Mouse (Mus musculus): Measurements from ENCODE around the gene Gm21985. TPM values are rescaled to one million over a fixed set of nuclear protein-coding genes. Genes with fewer than 3 reads are reported as not detected.

The Gm21985 gene
- total and polyA plus RNA-seq, 3 experiments, result 0.51 TPM; not detected in 2

GRCm38 (mm10) chr2:112353685-112354455, 87.8 kb downstream of the Gm21985 start:
- in situ Hi-C loops (cut with MboI; ENCODE audit: low pct_ligation_motif_present, low pct_unique_long_range_greater_than_20kb, low sequenced_read_pairs), result no loop called here
- no peak overlapping the region for H3K4me3 ChIP-seq (replicated peaks in 1 of 3; ENCODE audit: low read depth in 2 of 3, low read length in 2 of 3, poor library complexity in 1 of 3)
- no peaks in the 10 kb centered on the region for H3K9me3 ChIP-seq (replicated peaks; ENCODE audit: low read length)
- H3K27me3 ChIP-seq (replicated peaks), result no peaks in the 10 kb centered on the region
- TF ChIP-seq NELFE (IDR thresholded peaks at IDR 0.05; ENCODE audit: low read depth, low read length), result no peak
- TF ChIP-seq MAZ (IDR thresholded peaks at IDR 0.05; ENCODE audit: low read depth, low read length), result no peak
- TF ChIP-seq ZC3H11A (IDR thresholded peaks at IDR 0.05; ENCODE audit: low read depth, low read length), result no peak
- TF ChIP-seq UBTF (IDR thresholded peaks at IDR 0.05; ENCODE audit: low read depth, low read length), result no peak
- TF ChIP-seq JUN (IDR thresholded peaks at IDR 0.05; ENCODE audit: insufficient read depth, low read depth, low read length), result no peak
- TF ChIP-seq EP300 (IDR thresholded peaks at IDR 0.05; ENCODE audit: low read length), result no peak
- no peak for TF ChIP-seq MYC (IDR thresholded peaks at IDR 0.05; ENCODE audit: low read depth, low read length)
- TF ChIP-seq GABPA (IDR thresholded peaks at IDR 0.05; ENCODE audit: insufficient replicate concordance, low read depth, low read length), result no peak
- no peak for TF ChIP-seq RCOR1 (conservative IDR thresholded peaks at IDR 0.05; ENCODE audit: low read depth, low read length)
- TF ChIP-seq KAT2A (IDR thresholded peaks at IDR 0.05; ENCODE audit: insufficient replicate concordance, low read length), result no peak
- TF ChIP-seq JUND (conservative IDR thresholded peaks at IDR 0.05; ENCODE audit: low read depth, low read length), result no peak
- TF ChIP-seq CHD2 (IDR thresholded peaks at IDR 0.05; ENCODE audit: low read length), result no peak
- TF ChIP-seq MEF2A (IDR thresholded peaks at IDR 0.05; ENCODE audit: borderline replicate concordance, low read depth, low read length), result no peak
- no peak for TF ChIP-seq TBP (conservative IDR thresholded peaks at IDR 0.05; ENCODE audit: low read depth, low read length)
- no peak for TF ChIP-seq BHLHE40 (IDR thresholded peaks at IDR 0.05; ENCODE audit: low read depth, low read length)
- no peak for TF ChIP-seq USF1 (IDR thresholded peaks at IDR 0.05; ENCODE audit: low read depth, low read length)
- TF ChIP-seq ZNF384 (IDR thresholded peaks at IDR 0.05; ENCODE audit: low read depth, low read length), result no peak
- TF ChIP-seq ELF1 (IDR thresholded peaks at IDR 0.05; ENCODE audit: low read depth, low read length), result no peak
- H3K4me1 ChIP-seq (ENCODE audit: control insufficient read depth in 1 of 2, insufficient read depth in 2 of 2), result no peaks in the 10 kb centered on the region
- H3K27ac ChIP-seq (ENCODE audit: insufficient read depth, low read depth), result no peak overlapping the region
- H3K9ac ChIP-seq (ENCODE audit: insufficient read depth, low read depth), result no peak overlapping the region
- dilution Hi-C loops (cut with MboI; ENCODE audit: extremely low pct_ligation_motif_present, extremely low pct_unique_long_range_greater_than_20kb, low sequenced_read_pairs), result no loop called here
- no peak for DNase-seq (ENCODE audit: extremely low read depth)
- peaks cover 45 to 89% of the 10 kb centered on the region in 2 experiments for H3K36me3 ChIP-seq (replicated peaks in 1 of 2; ENCODE audit: control insufficient read depth in 1 of 2, insufficient read depth in 1 of 2, low read length in 1 of 2)
- no peaks in the 10 kb centered on the region for H3K79me2 ChIP-seq (replicated peaks; ENCODE audit: control insufficient read depth, extremely low read depth, insufficient read depth, poor library complexity, severe bottlenecking)
- no peak overlapping the region for H3K4me2 ChIP-seq (ENCODE audit: insufficient read depth, low read depth, poor library complexity, severe bottlenecking)

GRCm38 (mm10) chr2:112359611-112360010, 93.5 kb downstream of the Gm21985 start:
- no peak overlapping the region for H3K9ac ChIP-seq (ENCODE audit: insufficient read depth, low read depth)
- no peaks in the 10 kb centered on the region for H3K9me3 ChIP-seq (replicated peaks; ENCODE audit: low read length)
- H3K4me3 ChIP-seq (replicated peaks in 1 of 3; ENCODE audit: low read depth in 2 of 3, low read length in 2 of 3, poor library complexity in 1 of 3), result no peak overlapping the region
- H3K27me3 ChIP-seq (replicated peaks), result no peaks in the 10 kb centered on the region
- H3K4me1 ChIP-seq (ENCODE audit: control insufficient read depth in 1 of 2, insufficient read depth in 2 of 2), result no peaks in the 10 kb centered on the region
- in situ Hi-C loops (cut with MboI; ENCODE audit: low pct_ligation_motif_present, low pct_unique_long_range_greater_than_20kb, low sequenced_read_pairs) (loop anchor here (10.0 kb wide), 1 partner anchor 95 kb away; the partner anchor contains the start of genes Gm21985, Nop10 and Slc12a6), dilution Hi-C loops (cut with MboI; ENCODE audit: extremely low pct_ligation_motif_present, extremely low pct_unique_long_range_greater_than_20kb, low sequenced_read_pairs) (no loop called here)
- no peak overlapping the region for H3K4me2 ChIP-seq (ENCODE audit: insufficient read depth, low read depth, poor library complexity, severe bottlenecking)
- DNase-seq (ENCODE audit: extremely low read depth), result no peak
- H3K27ac ChIP-seq (ENCODE audit: insufficient read depth, low read depth), result no peak overlapping the region
- no peaks in the 10 kb centered on the region for H3K79me2 ChIP-seq (replicated peaks; ENCODE audit: control insufficient read depth, extremely low read depth, insufficient read depth, poor library complexity, severe bottlenecking)
- peaks cover 64 to 94% of the 10 kb centered on the region in 2 experiments for H3K36me3 ChIP-seq (replicated peaks in 1 of 2; ENCODE audit: control insufficient read depth in 1 of 2, insufficient read depth in 1 of 2, low read length in 1 of 2)
- TF ChIP-seq JUND (conservative IDR thresholded peaks at IDR 0.05; ENCODE audit: low read depth, low read length) (no peak), CTCF (conservative IDR thresholded peaks at IDR 0.05 in 1 of 2, IDR thresholded peaks at IDR 0.05 in 1 of 2; ENCODE audit: low read depth in 2 of 2, low read length in 2 of 2) (no peak), CHD2 (IDR thresholded peaks at IDR 0.05; ENCODE audit: low read length) (no peak)
